ENCODE assay signal across 25 mouse cellular contexts in genomic region chr6:42689761-42690160, GRCm38 (mm10). TPM values are rescaled to one million over a fixed set of nuclear protein-coding genes. Genes with fewer than 3 reads are reported as not detected.
"Had no signal": no experiment of that assay in that cellular context is flagged by ENCODE, and none has a peak within 500 bp of the region (broad histone marks: within the 10 kb centered on the region; RNA-seq: fewer than 3 reads in every experiment).

No protein-coding gene starts in this region.

- H3K4me3 ChIP-seq: layer of hippocampus, adult 2 months; limb, embryonic 10.5 days; limb, embryonic 13.5 days; lung, embryonic 15.5 days; midbrain, embryonic 12.5 days; midbrain, embryonic 15.5 days; neural tube, embryonic 12.5 days; neural tube, embryonic 15.5 days had no signal

- H3K4me2 ChIP-seq: limb, embryonic 13.5 days; lung, embryonic 15.5 days; midbrain, embryonic 12.5 days; midbrain, embryonic 15.5 days; neural tube, embryonic 12.5 days; neural tube, embryonic 15.5 days had no signal

- H3K27me3 ChIP-seq: limb, embryonic 13.5 days; lung, embryonic 15.5 days; midbrain, embryonic 12.5 days; midbrain, embryonic 15.5 days; neural tube, embryonic 12.5 days; neural tube, embryonic 15.5 days had no signal

- H3K9ac ChIP-seq: limb, embryonic 13.5 days; lung, embryonic 15.5 days; midbrain, embryonic 12.5 days; midbrain, embryonic 15.5 days; neural tube, embryonic 12.5 days; neural tube, embryonic 15.5 days had no signal

- H3K9me3 ChIP-seq: limb, embryonic 10.5 days; limb, embryonic 13.5 days; lung, embryonic 15.5 days; midbrain, embryonic 12.5 days; midbrain, embryonic 15.5 days; neural tube, embryonic 12.5 days; neural tube, embryonic 15.5 days had no signal

- H3K27ac ChIP-seq: kidney, postnatal 0 days; layer of hippocampus, adult 2 months; limb, embryonic 10.5 days; limb, embryonic 13.5 days; lung, embryonic 15.5 days; midbrain, embryonic 12.5 days; midbrain, embryonic 15.5 days; neural tube, embryonic 12.5 days; neural tube, embryonic 15.5 days had no signal

- ATAC-seq: intestine, postnatal 0 days; midbrain, embryonic 15.5 days had no signal

- DNase-seq: kidney, adult 2 months; kidney, postnatal 25 days; layer of hippocampus, adult 9-11 months; lung, postnatal 10 days; lung, postnatal 36 days; right cerebral cortex, postnatal 25 days; spleen, adult 18-20 months; thymus, adult 18-20 months; thymus, postnatal 36 days had no signal

RNA-seq across cellular contexts. Expression of gene Olfr453, which starts 49.4 kb away (rescaled TPM):
- polyA plus RNA-seq: intestine, embryonic 14.5 days; intestine, postnatal 0 days; kidney, adult 2 months; kidney, embryonic 14.5 days; kidney, postnatal 0 days; large intestine, adult 2 months; limb, embryonic 10.5 days; limb, embryonic 13.5 days; liver, adult 2 months; lung, embryonic 15.5 days; midbrain, embryonic 12.5 days; midbrain, embryonic 15.5 days; neural tube, embryonic 12.5 days; neural tube, embryonic 15.5 days; stomach, embryonic 16.5 days; testis, adult 2 months had no signal
